26 mouse cellular contexts compared by ENCODE assay signal in the genomic region with DNA sequence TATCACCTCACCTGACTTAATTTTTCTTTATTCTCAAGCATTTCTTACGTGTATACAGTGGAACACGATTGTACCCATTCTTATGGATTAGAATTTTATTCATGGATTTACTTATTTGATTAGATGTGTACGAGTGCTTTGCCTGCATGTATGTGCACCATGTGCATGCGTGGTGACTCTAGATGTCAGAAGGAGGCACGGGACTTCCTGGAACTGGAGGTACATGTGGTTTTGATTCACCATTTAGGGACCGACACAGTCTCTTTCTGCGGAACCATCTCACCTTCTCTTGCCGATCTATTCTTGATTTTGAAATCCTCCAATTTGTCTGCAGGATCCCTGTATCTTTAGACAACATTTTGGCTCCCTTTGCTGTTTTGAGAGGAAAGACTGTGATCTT.
"Had no signal": no experiment of that assay in that cellular context is flagged by ENCODE, and none has a peak within 500 bp of the region (broad histone marks: within the 10 kb centered on the region; RNA-seq: fewer than 3 reads in every experiment).

No protein-coding gene starts in this region.

- H3K27me3 ChIP-seq: heart, embryonic 13.5 days; heart, embryonic 15.5 days; hindbrain, embryonic 13.5 days; hindbrain, embryonic 15.5 days; kidney, embryonic 15.5 days; limb, embryonic 13.5 days; limb, embryonic 15.5 days; liver, embryonic 12.5 days had no signal

- H3K4me3 ChIP-seq: gastrocnemius, adult 2 months; heart, embryonic 10.5 days; heart, embryonic 13.5 days; heart, embryonic 15.5 days; hindbrain, embryonic 13.5 days; hindbrain, embryonic 15.5 days; kidney, embryonic 15.5 days; limb, embryonic 13.5 days; limb, embryonic 15.5 days; liver, embryonic 12.5 days had no signal

- H3K27ac ChIP-seq: gastrocnemius, adult 2 months; heart, embryonic 10.5 days; heart, embryonic 13.5 days; heart, embryonic 15.5 days; hindbrain, embryonic 13.5 days; hindbrain, embryonic 15.5 days; hindbrain, postnatal 0 days; kidney, embryonic 15.5 days; kidney, postnatal 0 days; limb, embryonic 13.5 days; limb, embryonic 15.5 days; liver, embryonic 12.5 days; liver, embryonic 14.5 days had no signal

- H3K9ac ChIP-seq: heart, embryonic 13.5 days; heart, embryonic 15.5 days; hindbrain, embryonic 13.5 days; hindbrain, embryonic 15.5 days; kidney, embryonic 15.5 days; limb, embryonic 13.5 days; limb, embryonic 15.5 days; liver, embryonic 12.5 days; liver, embryonic 14.5 days had no signal

- H3K9me3 ChIP-seq: heart, embryonic 10.5 days; heart, embryonic 15.5 days; hindbrain, embryonic 13.5 days; kidney, embryonic 15.5 days; limb, embryonic 15.5 days; liver, embryonic 12.5 days had no signal

- DNase-seq: gastrocnemius, adult 2 months; gastrocnemius, postnatal 10 days; gastrocnemius, postnatal 25 days; heart, adult 18-20 months; heart, postnatal 14 days; heart, postnatal 36 days; kidney, adult 2 months; kidney, adult 9 months; kidney, postnatal 14 days; kidney, postnatal 36 days; layer of hippocampus, adult 9-11 months; layer of hippocampus, postnatal 36 days; left cerebral cortex, postnatal 4 days had no signal

- H3K36me3 ChIP-seq: heart, embryonic 10.5 days; heart, embryonic 13.5 days; heart, embryonic 15.5 days; hindbrain, embryonic 13.5 days; hindbrain, embryonic 15.5 days; kidney, embryonic 15.5 days; limb, embryonic 13.5 days; limb, embryonic 15.5 days; liver, embryonic 12.5 days had no signal

- H3K4me2 ChIP-seq: heart, embryonic 13.5 days; heart, embryonic 15.5 days; hindbrain, embryonic 13.5 days; hindbrain, embryonic 15.5 days; kidney, embryonic 15.5 days; limb, embryonic 13.5 days; limb, embryonic 15.5 days; liver, embryonic 12.5 days had no signal

- ATAC-seq: hindbrain, postnatal 0 days; intestine, postnatal 0 days; liver, embryonic 12.5 days had no signal

- H3K4me1 ChIP-seq: heart, embryonic 10.5 days; heart, embryonic 13.5 days; heart, embryonic 15.5 days; hindbrain, embryonic 13.5 days; hindbrain, embryonic 15.5 days; kidney, embryonic 15.5 days; limb, embryonic 13.5 days; limb, embryonic 15.5 days; liver, embryonic 12.5 days had no signal
